Mouse (Mus musculus): Measurements from ENCODE around the gene Tle1. TPM values are rescaled to one million over a fixed set of nuclear protein-coding genes. Genes with fewer than 3 reads are reported as not detected.

The Tle1 gene
- polyA plus RNA-seq, 1 experiment from 2014 or later: 22.3 TPM

GRCm38 (mm10) chr4:72157931-72158371 lies 42.8 kb downstream of the Tle1 start:
- 0 out of 2 replicates have a peak, but pooled peaks have one; percentile 44 for ATAC-seq (ENCODE audit: insufficient number of reproducible peaks, low FRiP score, low TSS enrichment, low read depth)
- Histone ChIP-seq H3K9me3 (no peaks in the 10 kb centered on the region), H3K4me2 (no peak overlapping the region), H3K36me3 (peaks cover 18% of the 10 kb centered on the region), H3K4me1 (peaks cover 8% of the 10 kb centered on the region), H3K27ac (no peak overlapping the region), H3K4me3 (no peak overlapping the region), H3K9ac (no peak overlapping the region), H3K27me3 (no peaks in the 10 kb centered on the region)
- 48% methylated on average over 10 of the region's 10 CpGs for WGBS

GRCm38 (mm10) chr4:72150460-72151131 lies 50.1 kb downstream of the Tle1 start:
- H3K27me3 ChIP-seq: no peaks in the 10 kb centered on the region
- no peak overlapping the region for H3K9ac ChIP-seq
- no peak overlapping the region for H3K4me2 ChIP-seq
- peaks cover 12% of the 10 kb centered on the region; the same call in 1 of the 2 replicates for H3K36me3 ChIP-seq
- ATAC-seq (ENCODE audit: insufficient number of reproducible peaks, low FRiP score, low TSS enrichment, low read depth): no peak
- no peaks in the 10 kb centered on the region for H3K9me3 ChIP-seq
- no peak overlapping the region for H3K27ac ChIP-seq
- H3K4me1 ChIP-seq: no peaks in the 10 kb centered on the region
- WGBS: 49% methylated on average over 4 of the region's 4 CpGs
- no peak overlapping the region for H3K4me3 ChIP-seq

- Histone ChIP-seq H3K4me2 (no peak overlapping the region), H3K36me3 (peaks cover 8% of the 10 kb centered on the region), H3K27me3 (no peaks in the 10 kb centered on the region), H3K9me3 (no peaks in the 10 kb centered on the region), H3K4me3 (no peak overlapping the region), H3K9ac (no peak overlapping the region), H3K4me1 (no peaks in the 10 kb centered on the region), H3K27ac (no peak overlapping the region)
- ATAC-seq (ENCODE audit: insufficient number of reproducible peaks, low FRiP score, low TSS enrichment, low read depth): no peak
- 89% methylated on average over 2 of the region's 2 CpGs for WGBS
These were observed 54.7 kb downstream of the Tle1 start for GRCm38 (mm10) chr4:72146003-72146402.

- Histone ChIP-seq H3K9me3 (no peaks in the 10 kb centered on the region), H3K4me2 (no peak overlapping the region), H3K9ac (no peak overlapping the region), H3K4me1 (no peaks in the 10 kb centered on the region), H3K27ac (no peak overlapping the region), H3K27me3 (no peaks in the 10 kb centered on the region), H3K36me3 (peaks cover 23% of the 10 kb centered on the region), H3K4me3 (no peak overlapping the region)
- WGBS: 81% methylated on average over 2 of the region's 2 CpGs
- ATAC-seq (ENCODE audit: insufficient number of reproducible peaks, low FRiP score, low TSS enrichment, low read depth): no peak
These were observed 56.2 kb downstream of the Tle1 start for GRCm38 (mm10) chr4:72144541-72144940.

GRCm38 (mm10) chr4:72140706-72141105 lies 60.0 kb downstream of the Tle1 start:
- H3K27me3 ChIP-seq: no peaks in the 10 kb centered on the region
- 79% methylated on average over 3 of the region's 3 CpGs for WGBS

GRCm38 (mm10) chr4:72139475-72140120 lies 61.1 kb downstream of the Tle1 start:
- H3K4me3 ChIP-seq: no peak overlapping the region
- no peaks in the 10 kb centered on the region for H3K9me3 ChIP-seq
- WGBS: 70% methylated on average over 11 of the region's 11 CpGs
- peaks cover 58% of the 10 kb centered on the region for H3K36me3 ChIP-seq
- no peaks in the 10 kb centered on the region for H3K4me1 ChIP-seq
- no peak overlapping the region for H3K9ac ChIP-seq
- no peaks in the 10 kb centered on the region for H3K27me3 ChIP-seq
- H3K27ac ChIP-seq: no peak overlapping the region
- ATAC-seq (ENCODE audit: insufficient number of reproducible peaks, low FRiP score, low TSS enrichment, low read depth): no peak
- no peak overlapping the region for H3K4me2 ChIP-seq

More at GRCm38 (mm10) chr4:72140706-72141105, 60.0 kb downstream of the Tle1 start:
- no peak for ATAC-seq (ENCODE audit: insufficient number of reproducible peaks, low FRiP score, low TSS enrichment, low read depth)
- H3K4me2 ChIP-seq: no peak overlapping the region
- peaks cover 52% of the 10 kb centered on the region for H3K36me3 ChIP-seq
- H3K4me3 ChIP-seq: no peak overlapping the region
- H3K27ac ChIP-seq: no peak overlapping the region
- no peak overlapping the region for H3K9ac ChIP-seq
- H3K9me3 ChIP-seq: no peaks in the 10 kb centered on the region
- no peaks in the 10 kb centered on the region for H3K4me1 ChIP-seq

- no peak overlapping the region for H3K27ac ChIP-seq
- no peak overlapping the region for H3K9ac ChIP-seq
- peaks cover 60% of the 10 kb centered on the region for H3K36me3 ChIP-seq
- H3K4me1 ChIP-seq: no peaks in the 10 kb centered on the region
- ATAC-seq (ENCODE audit: insufficient number of reproducible peaks, low FRiP score, low TSS enrichment, low read depth): no peak
- 95% methylated on average over 11 of the region's 11 CpGs for WGBS
- no peaks in the 10 kb centered on the region for H3K27me3 ChIP-seq
- no peak overlapping the region for H3K4me3 ChIP-seq
- H3K4me2 ChIP-seq: no peak overlapping the region
- no peaks in the 10 kb centered on the region for H3K9me3 ChIP-seq
These were observed 62.2 kb downstream of the Tle1 start for GRCm38 (mm10) chr4:72138264-72139080.

GRCm38 (mm10) chr4:72132646-72133045 lies 68.1 kb downstream of the Tle1 start:
- Histone ChIP-seq H3K9ac (no peak overlapping the region), H3K36me3 (peaks cover 39% of the 10 kb centered on the region), H3K9me3 (no peaks in the 10 kb centered on the region), H3K27ac (no peak overlapping the region), H3K27me3 (no peaks in the 10 kb centered on the region), H3K4me3 (no peak overlapping the region), H3K4me1 (no peaks in the 10 kb centered on the region), H3K4me2 (no peak overlapping the region)
- WGBS: 67% methylated on average over 3 of the region's 3 CpGs
- no peak for ATAC-seq (ENCODE audit: insufficient number of reproducible peaks, low FRiP score, low TSS enrichment, low read depth)

- H3K36me3 ChIP-seq: peaks cover 43% of the 10 kb centered on the region
- H3K27ac ChIP-seq: no peak overlapping the region
- no peak overlapping the region for H3K4me2 ChIP-seq
- H3K9ac ChIP-seq: no peak overlapping the region
- no peaks in the 10 kb centered on the region for H3K27me3 ChIP-seq
- no peaks in the 10 kb centered on the region for H3K9me3 ChIP-seq
- ATAC-seq (ENCODE audit: insufficient number of reproducible peaks, low FRiP score, low TSS enrichment, low read depth): no peak
- WGBS: 72% methylated on average over 2 of the region's 2 CpGs
- no peaks in the 10 kb centered on the region for H3K4me1 ChIP-seq
- no peak overlapping the region for H3K4me3 ChIP-seq
These were observed 73.1 kb downstream of the Tle1 start for GRCm38 (mm10) chr4:72127596-72127995.

GRCm38 (mm10) chr4:72124790-72125189 lies 75.9 kb downstream of the Tle1 start:
- no peak overlapping the region for H3K27ac ChIP-seq
- 78% methylated on average over 5 of the region's 5 CpGs for WGBS
- ATAC-seq (ENCODE audit: insufficient number of reproducible peaks, low FRiP score, low TSS enrichment, low read depth): no peak
- no peak overlapping the region for H3K4me3 ChIP-seq
- H3K4me1 ChIP-seq: no peaks in the 10 kb centered on the region
- H3K36me3 ChIP-seq: peaks cover 57% of the 10 kb centered on the region
- no peaks in the 10 kb centered on the region for H3K9me3 ChIP-seq
- H3K9ac ChIP-seq: no peak overlapping the region
- no peak overlapping the region for H3K4me2 ChIP-seq
- H3K27me3 ChIP-seq: no peaks in the 10 kb centered on the region

GRCm38 (mm10) chr4:72122837-72123236 lies 77.9 kb downstream of the Tle1 start:
- Histone ChIP-seq H3K4me1 (no peaks in the 10 kb centered on the region), H3K27me3 (no peaks in the 10 kb centered on the region), H3K36me3 (peaks cover 64% of the 10 kb centered on the region), H3K9ac (no peak overlapping the region), H3K4me2 (no peak overlapping the region), H3K4me3 (no peak overlapping the region), H3K27ac (no peak overlapping the region), H3K9me3 (no peaks in the 10 kb centered on the region)
- 27% methylated on average over 1 of the region's 1 CpGs for WGBS
- ATAC-seq (ENCODE audit: insufficient number of reproducible peaks, low FRiP score, low TSS enrichment, low read depth): no peak

GRCm38 (mm10) chr4:72122343-72122742 lies 78.4 kb downstream of the Tle1 start:
- WGBS: 72% methylated on average over 2 of the region's 2 CpGs
- no peaks in the 10 kb centered on the region for H3K4me1 ChIP-seq
- no peak for ATAC-seq (ENCODE audit: insufficient number of reproducible peaks, low FRiP score, low TSS enrichment, low read depth)
- H3K4me2 ChIP-seq: no peak overlapping the region
- no peaks in the 10 kb centered on the region for H3K27me3 ChIP-seq
- no peaks in the 10 kb centered on the region for H3K9me3 ChIP-seq
- no peak overlapping the region for H3K4me3 ChIP-seq
- H3K27ac ChIP-seq: no peak overlapping the region
- no peak overlapping the region for H3K9ac ChIP-seq
- peaks cover 65% of the 10 kb centered on the region for H3K36me3 ChIP-seq
